Mouse (Mus musculus) spleen, adult 12 weeks (tissue): ENCODE measurements around the gene Cyp26b1.
A peak's percentile ranks its signal among the peaks of the same experiment; 100 is the strongest.
"Not testable (repeated sequence)": the region's sequence is repeated elsewhere in the genome, so short reads cannot be mapped to it uniquely, and the experiment has no call there.

Experiments used
- DNase-seq: peaks from one replicate; pipeline ENCODE4 v3.0.0; 2022; ENCODE audit warnings: low spot score

Cyp26b1 gene

GRCm38 (mm10) chr6:84593693-84594092 lies at the start of gene Cyp26b1:
Gene Cyp26b1 (minus strand): TSS chr6:84593908.
- no peak for DNase-seq

GRCm38 (mm10) chr6:84641062-84641431 lies 47.3 kb upstream of the Cyp26b1 start:
- no peak for DNase-seq

- DNase-seq: no peak
Observed at GRCm38 (mm10) chr6:84640324-84641061, 46.8 kb upstream of the Cyp26b1 start.

GRCm38 (mm10) chr6:84638206-84638605 lies 44.5 kb upstream of the Cyp26b1 start:
- no peak for DNase-seq

- DNase-seq: no peak
Observed at GRCm38 (mm10) chr6:84631588-84631987, 37.9 kb upstream of the Cyp26b1 start.

- no peak for DNase-seq
Observed at GRCm38 (mm10) chr6:84630276-84630675, 36.6 kb upstream of the Cyp26b1 start.

- DNase-seq: no peak
Observed at GRCm38 (mm10) chr6:84628831-84629230, 35.1 kb upstream of the Cyp26b1 start.

- DNase-seq: no peak
Observed at GRCm38 (mm10) chr6:84626398-84626797, 32.7 kb upstream of the Cyp26b1 start.

GRCm38 (mm10) chr6:84619166-84619565 lies 25.5 kb upstream of the Cyp26b1 start:
- no peak for DNase-seq

- DNase-seq: no peak
Observed at GRCm38 (mm10) chr6:84617051-84617450, 23.3 kb upstream of the Cyp26b1 start.

- DNase-seq: no peak
Observed at GRCm38 (mm10) chr6:84616586-84616985, 22.9 kb upstream of the Cyp26b1 start.

- DNase-seq: no peak
Observed at GRCm38 (mm10) chr6:84613561-84613960, 19.9 kb upstream of the Cyp26b1 start.

GRCm38 (mm10) chr6:84601136-84601889 lies 7.6 kb upstream of the Cyp26b1 start:
- no peak for DNase-seq

- DNase-seq: not testable (repeated sequence)
Observed at GRCm38 (mm10) chr6:84599296-84599695, 5.6 kb upstream of the Cyp26b1 start.

GRCm38 (mm10) chr6:84598725-84599124 lies 5.0 kb upstream of the Cyp26b1 start:
- no peak for DNase-seq

GRCm38 (mm10) chr6:84594626-84595025 lies 918 bp upstream of the Cyp26b1 start:
- DNase-seq: no peak

GRCm38 (mm10) chr6:84590961-84591745 lies 2.6 kb downstream of the Cyp26b1 start:
- DNase-seq: no peak

- peak; percentile 23 for DNase-seq
Observed at GRCm38 (mm10) chr6:84589742-84590686, 3.7 kb downstream of the Cyp26b1 start.

GRCm38 (mm10) chr6:84588895-84589652 lies 4.6 kb downstream of the Cyp26b1 start:
- DNase-seq: no peak

- no peak for DNase-seq
Observed at GRCm38 (mm10) chr6:84588221-84588894, 5.3 kb downstream of the Cyp26b1 start.
